Mouse (Mus musculus) embryonic facial prominence, embryonic 10.5 days (tissue): ENCODE data around the gene Gm9999. TPM values are rescaled to one million over a fixed set of nuclear protein-coding genes. Genes with fewer than 3 reads are reported as not detected.
"Not testable (repeated sequence)": the region's sequence is repeated elsewhere in the genome, so short reads cannot be mapped to it uniquely, and the experiment has no call there.

ENCODE experiments used
- DNase-seq: peaks from one replicate; pipeline ENCODE4 v3.0.0-alpha.2; 2017; ENCODE audit warnings: low spot score
- H3K27ac ChIP-seq: fragments of 300-500 bp; sonication (generic); replicated peaks from 2 replicates; pipeline ENCODE4 v1.5.1; 2016; ENCODE audit warnings: mild to moderate bottlenecking
- H3K27me3 ChIP-seq: fragments of 300-500 bp; sonication (generic); replicated peaks from 2 replicates; pipeline ENCODE4 v1.6.1; 2016; ENCODE audit warnings: low read depth, mild to moderate bottlenecking; ENCODE audit not compliant: poor library complexity, severe bottlenecking
- H3K36me3 ChIP-seq: fragments of 300-500 bp; sonication (generic); replicated peaks from 2 replicates; pipeline ENCODE4 v1.6.1; 2016; ENCODE audit warnings: mild to moderate bottlenecking, moderate library complexity
- H3K4me1 ChIP-seq: fragments of 300-500 bp; sonication (generic); 2 replicates; pipeline ENCODE4 v1.6.1; 2016
- H3K4me3 ChIP-seq: fragments of 300-500 bp; sonication (generic); 2 replicates; pipeline ENCODE4 v1.5.1; 2016; ENCODE audit warnings: mild to moderate bottlenecking, moderate library complexity
- H3K9me3 ChIP-seq: fragments of 300-500 bp; sonication (generic); 2 replicates; pipeline ENCODE4 v1.6.1; 2016; ENCODE audit warnings: mild to moderate bottlenecking
- WGBS: fragments of 180-500 bp; shearing (Covaris S2); methylation state at CpG from one replicate; pipeline ENCODE4 v1.1.7; 2016; 5-methylcytosine and 5-hydroxymethylcytosine counted together
- polyA plus RNA-seq: library from polyadenylated mRNA; unstranded; fragments of >200 nt; fragmentation: Nextera tagmentation; extraction: Ambion mirVana; gene quantifications from 2 replicates; pipeline ENCODE4 v1.2.1, GENCODE M21; 2016

Gm9999 gene
- polyA plus RNA-seq, 1 experiment from 2014 or later, result not detected

- 12% methylated on average over 8 of the region's 8 CpGs for WGBS
- no peak for DNase-seq
These were observed 37.6 kb downstream of the Gm9999 start for GRCm38 (mm10) chr7:47020956-47021355.

GRCm38 (mm10) chr7:47022482-47022881, 39.1 kb downstream of the Gm9999 start:
- no peak overlapping the region for H3K27ac ChIP-seq
- H3K9me3 ChIP-seq, result no peaks in the 10 kb centered on the region
- H3K27me3 ChIP-seq, result peaks cover 14% of the 10 kb centered on the region; the same call in 1 of the 2 replicates
- H3K36me3 ChIP-seq, result no peaks in the 10 kb centered on the region
- no peak for DNase-seq
- WGBS, result 78% methylated on average over 8 of the region's 8 CpGs
- H3K4me1 ChIP-seq, result peaks cover 3% of the 10 kb centered on the region; the same call in 1 of the 2 replicates
- no peak overlapping the region for H3K4me3 ChIP-seq

More at GRCm38 (mm10) chr7:47020956-47021355, 37.6 kb downstream of the Gm9999 start:
- Histone ChIP-seq H3K27me3 (peaks cover 14% of the 10 kb centered on the region; the same call in 1 of the 2 replicates), H3K27ac (no peak overlapping the region), H3K4me1 (peaks cover 3% of the 10 kb centered on the region; the same call in 1 of the 2 replicates), H3K4me3 (no peak overlapping the region), H3K36me3 (no peaks in the 10 kb centered on the region), H3K9me3 (no peaks in the 10 kb centered on the region)

- peaks cover 14% of the 10 kb centered on the region; the same call in 1 of the 2 replicates for H3K27me3 ChIP-seq
- 16% methylated on average over 6 of the region's 6 CpGs for WGBS
- no peaks in the 10 kb centered on the region for H3K36me3 ChIP-seq
- no peaks in the 10 kb centered on the region for H3K9me3 ChIP-seq
- peaks cover 3% of the 10 kb centered on the region; the same call in 1 of the 2 replicates for H3K4me1 ChIP-seq
- H3K27ac ChIP-seq, result no peak overlapping the region
- DNase-seq, result peak; percentile 85
- no peak overlapping the region for H3K4me3 ChIP-seq
These were observed 40.1 kb downstream of the Gm9999 start for GRCm38 (mm10) chr7:47023530-47023929.

- Histone ChIP-seq H3K4me1 (peaks cover 3% of the 10 kb centered on the region; the same call in 1 of the 2 replicates), H3K27me3 (peaks cover 14% of the 10 kb centered on the region; the same call in 1 of the 2 replicates), H3K4me3 (no peak overlapping the region), H3K36me3 (no peaks in the 10 kb centered on the region), H3K27ac (no peak overlapping the region), H3K9me3 (no peaks in the 10 kb centered on the region)
- 88% methylated on average over 7 of the region's 7 CpGs for WGBS
- DNase-seq, result no peak
These were observed 41.1 kb downstream of the Gm9999 start for GRCm38 (mm10) chr7:47024454-47024853.

GRCm38 (mm10) chr7:47025429-47025828, 42.0 kb downstream of the Gm9999 start:
- Histone ChIP-seq H3K9me3 (no peaks in the 10 kb centered on the region), H3K27ac (no peak overlapping the region), H3K4me3 (no peak overlapping the region), H3K27me3 (peaks cover 14% of the 10 kb centered on the region; the same call in 1 of the 2 replicates), H3K36me3 (no peaks in the 10 kb centered on the region), H3K4me1 (no peaks in the 10 kb centered on the region)
- WGBS, result 84% methylated on average over 9 of the region's 9 CpGs
- DNase-seq, result no peak

GRCm38 (mm10) chr7:47026899-47027298, 43.5 kb downstream of the Gm9999 start:
- not testable (repeated sequence) for H3K4me1 ChIP-seq, H3K9me3 ChIP-seq, DNase-seq, H3K36me3 ChIP-seq, H3K27me3 ChIP-seq, H3K27ac ChIP-seq, H3K4me3 ChIP-seq
- WGBS, result 85% methylated on average over 3 of the region's 3 CpGs

GRCm38 (mm10) chr7:47027520-47027919, 44.1 kb downstream of the Gm9999 start:
- no peak overlapping the region for H3K27ac ChIP-seq
- DNase-seq, result no peak
- H3K9me3 ChIP-seq, result no peaks in the 10 kb centered on the region
- H3K36me3 ChIP-seq, result no peaks in the 10 kb centered on the region
- H3K4me3 ChIP-seq, result no peak overlapping the region
- WGBS, result 95% methylated on average over 1 of the region's 1 CpGs
- H3K4me1 ChIP-seq, result no peaks in the 10 kb centered on the region
- peaks cover 5% of the 10 kb centered on the region; the same call in 1 of the 2 replicates for H3K27me3 ChIP-seq

GRCm38 (mm10) chr7:47030517-47031193, 47.3 kb downstream of the Gm9999 start:
- no peaks in the 10 kb centered on the region for H3K9me3 ChIP-seq
- 87% methylated on average over 9 of the region's 9 CpGs for WGBS
- no peak for DNase-seq
- no peaks in the 10 kb centered on the region for H3K4me1 ChIP-seq
- H3K27me3 ChIP-seq, result no peaks in the 10 kb centered on the region
- H3K4me3 ChIP-seq, result no peak overlapping the region
- H3K27ac ChIP-seq, result no peak overlapping the region
- H3K36me3 ChIP-seq, result no peaks in the 10 kb centered on the region

GRCm38 (mm10) chr7:47031371-47031770, 48.0 kb downstream of the Gm9999 start:
- WGBS, result 79% methylated on average over 4 of the region's 4 CpGs
- Histone ChIP-seq H3K27ac (no peak overlapping the region), H3K4me3 (no peak overlapping the region), H3K27me3 (no peaks in the 10 kb centered on the region), H3K9me3 (no peaks in the 10 kb centered on the region), H3K4me1 (no peaks in the 10 kb centered on the region), H3K36me3 (no peaks in the 10 kb centered on the region)
- DNase-seq, result no peak

GRCm38 (mm10) chr7:47034785-47035384, 51.5 kb downstream of the Gm9999 start:
- Histone ChIP-seq H3K4me1 (no peaks in the 10 kb centered on the region), H3K27ac (no peak overlapping the region), H3K27me3 (no peaks in the 10 kb centered on the region), H3K9me3 (no peaks in the 10 kb centered on the region), H3K36me3 (no peaks in the 10 kb centered on the region), H3K4me3 (no peak overlapping the region)
- WGBS, result 88% methylated on average over 4 of the region's 4 CpGs
- no peak for DNase-seq

GRCm38 (mm10) chr7:47035426-47035825, 52.0 kb downstream of the Gm9999 start:
- no peak overlapping the region for H3K27ac ChIP-seq
- H3K27me3 ChIP-seq, result no peaks in the 10 kb centered on the region
- WGBS, result 82% methylated on average over 8 of the region's 8 CpGs
- no peaks in the 10 kb centered on the region for H3K4me1 ChIP-seq
- H3K9me3 ChIP-seq, result no peaks in the 10 kb centered on the region
- no peak for DNase-seq
- H3K36me3 ChIP-seq, result no peaks in the 10 kb centered on the region
- H3K4me3 ChIP-seq, result no peak overlapping the region
